Mouse (Mus musculus) midbrain, postnatal 0 days (tissue): Measurements from ENCODE around the gene Bmpr1a. TPM values are rescaled to one million over a fixed set of nuclear protein-coding genes. Genes with fewer than 3 reads are reported as not detected.
A peak's percentile ranks its signal among the peaks of the same experiment; 100 is the strongest.

Experiments used
- ATAC-seq: fragments of 200-750 bp; cut with Nextera tagmentation; 2 replicates; pipeline ENCODE4 v1.8.0; 2017; ENCODE audit warnings: moderate number of reproducible peaks, mild to moderate bottlenecking, moderate TSS enrichment, moderate library complexity; ENCODE audit not compliant: low FRiP score
- DNase-seq: peaks from one replicate; pipeline ENCODE4 v3.0.0-alpha.2; 2015; ENCODE audit warnings: low spot score
- H3K27ac ChIP-seq: fragments of 300-500 bp; sonication (generic); 2 replicates; pipeline ENCODE4 v1.5.1; 2014; ENCODE audit warnings: low read depth, mild to moderate bottlenecking, low read length, mixed read lengths
- H3K27me3 ChIP-seq: fragments of 300-500 bp; sonication (generic); 2 replicates; pipeline ENCODE4 v1.6.1; 2014; ENCODE audit warnings: low read length, control low read depth, mixed read lengths; ENCODE audit not compliant: insufficient read depth
- H3K36me3 ChIP-seq: fragments of 300-500 bp; sonication (generic); 2 replicates; pipeline ENCODE4 v1.6.1; 2014; ENCODE audit warnings: low read length, control low read depth, mixed read lengths; ENCODE audit not compliant: insufficient read depth
- H3K4me1 ChIP-seq: fragments of 300-500 bp; sonication (generic); 2 replicates; pipeline ENCODE4 v1.6.1; 2014; ENCODE audit warnings: mild to moderate bottlenecking, control low read depth, antibody characterized with exemption, low read length, mixed read lengths; ENCODE audit not compliant: insufficient read depth
- H3K4me2 ChIP-seq: fragments of 300-500 bp; sonication (generic); 2 replicates; pipeline ENCODE4 v1.6.1; 2014; ENCODE audit warnings: low read depth, mild to moderate bottlenecking, low read length, mixed read lengths; ENCODE audit not compliant: poor library complexity, severe bottlenecking
- H3K4me3 ChIP-seq: fragments of 300-500 bp; sonication (generic); 2 replicates; pipeline ENCODE4 v1.5.1; 2014; ENCODE audit warnings: low read depth, mild to moderate bottlenecking, low read length, moderate library complexity
- H3K9ac ChIP-seq: fragments of 300-500 bp; sonication (generic); replicated peaks from 2 replicates; pipeline ENCODE4 v1.6.1; 2014; ENCODE audit warnings: mild to moderate bottlenecking, low read length, moderate library complexity, mixed read lengths; ENCODE audit not compliant: poor library complexity, severe bottlenecking
- H3K9me3 ChIP-seq: fragments of 300-500 bp; sonication (generic); 2 replicates; pipeline ENCODE4 v1.6.1; 2016; ENCODE audit warnings: low read length, control low read depth
- CTCF ChIP-seq: IDR thresholded peaks from 2 replicates; pipeline ENCODE4 v1.5.1; 2016; ENCODE audit warnings: antibody characterized with exemption, mild to moderate bottlenecking
- WGBS: fragments of 180-500 bp; shearing (Covaris S2); extraction: QIAGEN DNeasy Blood & Tissue Kit; methylation state at CpG from one replicate; pipeline ENCODE4 v1.1.7; 2014; 5-methylcytosine and 5-hydroxymethylcytosine counted together
- polyA plus RNA-seq: library from polyadenylated mRNA; unstranded; fragments of >200 nt; fragmentation: Nextera tagmentation; extraction: Ambion mirVana; gene quantifications from 2 replicates; pipeline ENCODE4 v1.2.1, GENCODE M21; 2015
- total RNA-seq: library from RNA; depleted of rRNA; stranded (reverse); fragments of >200 nt; gene quantifications from 2 replicates; pipeline ENCODE4 v1.2.3, GENCODE M21; 2014; rRNA removed

The Bmpr1a gene
- total RNA-seq: 42.5 and 50.8 TPM in 2 replicates
- polyA plus RNA-seq: 13.9 and 14.0 TPM in 2 replicates

GRCm38 (mm10) chr14:34503325-34503647 lies at the start of gene Bmpr1a:
TSS of gene Bmpr1a (minus strand) at chr14:34503341.
- Histone ChIP-seq H3K4me2 (peak within 1 kb of the TSS; percentile 72), H3K36me3 (no peaks in the 10 kb centered on the region), H3K9me3 (no peaks in the 10 kb centered on the region), H3K27me3 (0 out of 2 replicates have a peak, but pooled peaks cover 3% of the 10 kb centered on the region), H3K4me3 (peak within 1 kb of the TSS; percentile 93), H3K27ac (peak within 1 kb of the TSS; percentile 94), H3K4me1 (peaks cover 8% of the 10 kb centered on the region; the same call in 1 of the 2 replicates), H3K9ac (peak within 1 kb of the TSS; percentile 91)
- TF ChIP-seq CTCF: no peak
- DNase-seq (no peak), ATAC-seq (no peak)
- 7% methylated on average over 15 of the region's 15 CpGs for WGBS

GRCm38 (mm10) chr14:34552226-34552625 lies 49.1 kb upstream of the Bmpr1a start:
- Histone ChIP-seq H3K4me2 (no peak overlapping the region), H3K9ac (no peak overlapping the region), H3K27me3 (no peaks in the 10 kb centered on the region), H3K36me3 (no peaks in the 10 kb centered on the region), H3K4me1 (no peaks in the 10 kb centered on the region), H3K4me3 (no peak overlapping the region), H3K27ac (no peak overlapping the region), H3K9me3 (no peaks in the 10 kb centered on the region)
- no peak for ATAC-seq
- WGBS: 88% methylated on average over 5 of the region's 5 CpGs
- TF ChIP-seq CTCF: no peak
- DNase-seq: no peak

GRCm38 (mm10) chr14:34549004-34549671 lies 46.0 kb upstream of the Bmpr1a start:
- ATAC-seq: peak; percentile 96
- peak; percentile 92 for DNase-seq
- H3K4me1 ChIP-seq: no peaks in the 10 kb centered on the region
- peak overlapping the region; percentile 76 for H3K4me3 ChIP-seq
- 2% methylated on average over 47 of the region's 55 CpGs for WGBS
- peak overlapping the region; percentile 87 for H3K27ac ChIP-seq
- H3K4me2 ChIP-seq: peak overlapping the region; percentile 85
- no peaks in the 10 kb centered on the region for H3K36me3 ChIP-seq
- TF ChIP-seq CTCF: peak; percentile 98
- no peaks in the 10 kb centered on the region for H3K27me3 ChIP-seq
- no peaks in the 10 kb centered on the region for H3K9me3 ChIP-seq
- H3K9ac ChIP-seq: peak overlapping the region; percentile 97

- Histone ChIP-seq H3K9me3 (no peaks in the 10 kb centered on the region), H3K4me1 (no peaks in the 10 kb centered on the region), H3K27me3 (no peaks in the 10 kb centered on the region), H3K4me2 (peak overlapping the region; percentile 85), H3K9ac (peak overlapping the region; percentile 97), H3K27ac (peak overlapping the region; percentile 87), H3K4me3 (peak overlapping the region; percentile 76), H3K36me3 (no peaks in the 10 kb centered on the region)
- ATAC-seq: peak; percentile 50; the same call in 1 of the 2 replicates
- no peak for TF ChIP-seq CTCF
- WGBS: 1% methylated on average over 27 of the region's 27 CpGs
- DNase-seq: peak; percentile 54
Observed at GRCm38 (mm10) chr14:34548391-34549001, 45.4 kb upstream of the Bmpr1a start.

- no peak overlapping the region for H3K9ac ChIP-seq
- H3K4me2 ChIP-seq: no peak overlapping the region
- DNase-seq (no peak), ATAC-seq (no peak)
- no peaks in the 10 kb centered on the region for H3K9me3 ChIP-seq
- TF ChIP-seq CTCF: no peak
- 84% methylated on average over 2 of the region's 2 CpGs for WGBS
- no peaks in the 10 kb centered on the region for H3K36me3 ChIP-seq
- no peaks in the 10 kb centered on the region for H3K27me3 ChIP-seq
- H3K4me1 ChIP-seq: no peaks in the 10 kb centered on the region
- H3K4me3 ChIP-seq: no peak overlapping the region
- H3K27ac ChIP-seq: no peak overlapping the region
Observed at GRCm38 (mm10) chr14:34544545-34544944, 41.4 kb upstream of the Bmpr1a start.

GRCm38 (mm10) chr14:34544001-34544400 lies 40.9 kb upstream of the Bmpr1a start:
- no peaks in the 10 kb centered on the region for H3K4me1 ChIP-seq
- no peak for DNase-seq
- no peak overlapping the region for H3K4me3 ChIP-seq
- no peak for ATAC-seq
- WGBS: 93% methylated on average over 6 of the region's 6 CpGs
- H3K9me3 ChIP-seq: no peaks in the 10 kb centered on the region
- no peak overlapping the region for H3K9ac ChIP-seq
- no peak overlapping the region for H3K27ac ChIP-seq
- no peak for TF ChIP-seq CTCF
- no peak overlapping the region for H3K4me2 ChIP-seq
- H3K27me3 ChIP-seq: no peaks in the 10 kb centered on the region
- no peaks in the 10 kb centered on the region for H3K36me3 ChIP-seq
